Mouse (Mus musculus) forebrain, embryonic 13.5 days (tissue): ENCODE measurements around the gene Ces1b. TPM values are rescaled to one million over a fixed set of nuclear protein-coding genes. Genes with fewer than 3 reads are reported as not detected.

Source experiments
- ATAC-seq: fragments of 200-750 bp; cut with Nextera tagmentation; 2 replicates; pipeline ENCODE4 v1.8.0; 2017
- H3K27ac ChIP-seq: fragments of 300-500 bp; sonication (generic); 2 replicates; pipeline ENCODE4 v1.5.1; 2015; ENCODE audit warnings: inconsistent platforms, mild to moderate bottlenecking, moderate library complexity
- H3K27me3 ChIP-seq: fragments of 300-500 bp; sonication (generic); 2 replicates; pipeline ENCODE4 v1.6.1; 2015; ENCODE audit warnings: mild to moderate bottlenecking, inconsistent platforms
- H3K36me3 ChIP-seq: fragments of 300-500 bp; sonication (generic); 2 replicates; pipeline ENCODE4 v1.6.1; 2015; ENCODE audit warnings: mild to moderate bottlenecking, inconsistent platforms; ENCODE audit not compliant: poor library complexity, severe bottlenecking
- H3K4me1 ChIP-seq: fragments of 300-500 bp; sonication (generic); 2 replicates; pipeline ENCODE4 v1.6.1; 2015; ENCODE audit warnings: inconsistent platforms
- H3K4me2 ChIP-seq: fragments of 300-500 bp; sonication (generic); 2 replicates; pipeline ENCODE4 v1.6.1; 2015; ENCODE audit warnings: inconsistent platforms, mild to moderate bottlenecking, moderate library complexity
- H3K4me3 ChIP-seq: fragments of 300-500 bp; sonication (generic); 2 replicates; pipeline ENCODE4 v1.5.1; 2015; ENCODE audit warnings: mild to moderate bottlenecking, inconsistent platforms
- H3K9ac ChIP-seq: fragments of 300-500 bp; sonication (generic); 2 replicates; pipeline ENCODE4 v1.6.1; 2015; ENCODE audit warnings: mild to moderate bottlenecking, inconsistent platforms
- H3K9me3 ChIP-seq: fragments of 300-500 bp; sonication (generic); replicated peaks from 2 replicates; pipeline ENCODE4 v1.6.1; 2016; ENCODE audit warnings: inconsistent platforms
- WGBS: fragments of 180-500 bp; shearing (Covaris S2); methylation state at CpG from one replicate; pipeline ENCODE4 v1.1.7; 2015; 5-methylcytosine and 5-hydroxymethylcytosine counted together
- polyA plus RNA-seq: library from polyadenylated mRNA; unstranded; fragments of >200 nt; fragmentation: Nextera tagmentation; extraction: Ambion mirVana; gene quantifications from 2 replicates; pipeline ENCODE4 v1.2.1, GENCODE M21; 2015

The Ces1b gene
- polyA plus RNA-seq = not detected in 2 replicates

DNA sequence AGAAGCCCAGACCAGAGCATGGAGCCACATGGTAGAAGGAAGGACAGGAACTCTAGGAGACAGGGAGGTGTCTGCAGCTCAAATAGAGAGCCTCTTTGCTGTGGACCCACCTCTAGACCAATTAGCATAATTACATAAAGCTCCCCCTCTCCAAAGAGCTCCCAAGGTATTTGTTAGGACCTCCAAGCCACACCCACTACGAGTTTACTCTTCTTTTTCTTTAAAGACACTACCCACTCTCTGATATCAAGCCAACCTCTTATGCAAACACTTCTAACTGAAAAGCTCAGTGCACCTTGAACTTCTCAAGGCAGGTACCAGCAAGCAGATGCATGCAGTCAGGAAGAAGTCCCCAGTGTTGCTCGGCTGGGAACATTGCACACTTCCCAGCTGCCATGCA is at the start of gene Ces1b:
Gene Ces1b, minus strand, starts transcription at position 131 of the 400 bp plus-strand sequence.
- no peak within 1 kb of the TSS for H3K27ac ChIP-seq
- no peaks in the 10 kb centered on the region for H3K4me1 ChIP-seq
- no peaks in the 10 kb centered on the region for H3K9me3 ChIP-seq
- H3K4me3 ChIP-seq = no peak within 1 kb of the TSS
- H3K27me3 ChIP-seq = no peaks in the 10 kb centered on the region
- no peak for ATAC-seq
- no peaks in the 10 kb centered on the region for H3K36me3 ChIP-seq
- no peak within 1 kb of the TSS for H3K4me2 ChIP-seq
- H3K9ac ChIP-seq = no peak within 1 kb of the TSS
- WGBS = 78% methylated on average over 2 of the region's 2 CpGs

- H3K27me3 ChIP-seq = no peaks in the 10 kb centered on the region
- 90% methylated on average over 2 of the region's 2 CpGs for WGBS
- H3K4me1 ChIP-seq = no peaks in the 10 kb centered on the region
- no peak overlapping the region for H3K4me2 ChIP-seq
- no peak overlapping the region for H3K27ac ChIP-seq
- no peaks in the 10 kb centered on the region for H3K36me3 ChIP-seq
- H3K9ac ChIP-seq = no peak overlapping the region
- H3K9me3 ChIP-seq = no peaks in the 10 kb centered on the region
- no peak overlapping the region for H3K4me3 ChIP-seq
- no peak for ATAC-seq
Measured at GRCm38 (mm10) chr8:93126476-93126875, 46.7 kb upstream of the Ces1b start.

DNA sequence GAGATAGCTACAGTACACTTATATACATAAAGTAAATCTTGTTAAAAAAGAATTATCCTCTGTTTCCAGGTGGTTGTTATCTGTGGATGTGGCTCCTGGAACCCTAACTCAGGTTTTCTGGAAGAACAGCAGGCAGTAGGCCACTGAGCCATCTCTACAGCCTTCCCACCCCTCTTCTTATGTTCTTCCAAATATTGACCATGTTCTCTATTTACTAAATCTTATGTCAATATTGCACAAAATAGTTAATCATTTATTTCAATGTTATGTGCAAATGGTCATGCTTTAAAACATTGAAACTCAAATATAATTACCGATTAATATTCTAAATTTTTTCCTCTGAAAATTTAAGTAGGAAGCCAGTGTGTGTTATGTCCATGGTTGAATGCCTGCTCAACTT is 42.2 kb upstream of the Ces1b start:
- no peak overlapping the region for H3K4me3 ChIP-seq
- H3K27ac ChIP-seq = no peak overlapping the region
- no peaks in the 10 kb centered on the region for H3K4me1 ChIP-seq
- no peak overlapping the region for H3K9ac ChIP-seq
- 93% methylated on average over 1 of the region's 1 CpGs for WGBS
- no peak for ATAC-seq
- no peak overlapping the region for H3K4me2 ChIP-seq
- H3K36me3 ChIP-seq = no peaks in the 10 kb centered on the region
- H3K9me3 ChIP-seq = no peaks in the 10 kb centered on the region
- no peaks in the 10 kb centered on the region for H3K27me3 ChIP-seq

DNA sequence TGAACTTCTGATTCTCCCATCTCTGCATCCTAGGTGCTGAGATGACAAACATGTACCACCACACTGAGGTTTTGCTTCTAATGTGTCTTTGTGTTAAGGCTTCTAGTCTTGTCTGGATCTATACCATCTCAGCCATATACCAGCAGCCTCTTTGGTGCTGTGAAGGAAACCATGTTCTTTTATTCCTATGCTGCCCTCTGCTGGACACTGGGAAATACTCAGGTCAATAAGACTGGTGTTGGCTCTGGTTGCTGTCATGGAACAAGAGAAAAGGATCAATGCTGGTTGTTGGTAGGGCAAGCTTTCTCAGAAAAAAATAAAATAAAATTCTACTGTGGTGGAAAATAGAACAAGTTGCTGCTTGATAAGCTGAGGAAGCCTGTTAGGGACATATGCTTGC is 15.6 kb upstream of the Ces1b start:
- H3K27ac ChIP-seq = no peak overlapping the region

GRCm38 (mm10) chr8:93091324-93091723 is 11.5 kb upstream of the Ces1b start:
- Histone ChIP-seq H3K27me3 (no peaks in the 10 kb centered on the region), H3K9me3 (no peaks in the 10 kb centered on the region), H3K36me3 (no peaks in the 10 kb centered on the region), H3K27ac (no peak overlapping the region), H3K9ac (no peak overlapping the region), H3K4me3 (no peak overlapping the region), H3K4me2 (no peak overlapping the region), H3K4me1 (0 out of 2 replicates have a peak, but pooled peaks cover 7% of the 10 kb centered on the region)
- ATAC-seq = no peak
- WGBS = 50% methylated on average over 1 of the region's 1 CpGs

More for the DNA sequence above, 15.6 kb upstream of the Ces1b start:
- Histone ChIP-seq H3K27me3 (no peaks in the 10 kb centered on the region), H3K4me1 (no peaks in the 10 kb centered on the region), H3K4me3 (no peak overlapping the region), H3K9ac (no peak overlapping the region), H3K9me3 (no peaks in the 10 kb centered on the region), H3K4me2 (no peak overlapping the region), H3K36me3 (no peaks in the 10 kb centered on the region)
- ATAC-seq = no peak

DNA sequence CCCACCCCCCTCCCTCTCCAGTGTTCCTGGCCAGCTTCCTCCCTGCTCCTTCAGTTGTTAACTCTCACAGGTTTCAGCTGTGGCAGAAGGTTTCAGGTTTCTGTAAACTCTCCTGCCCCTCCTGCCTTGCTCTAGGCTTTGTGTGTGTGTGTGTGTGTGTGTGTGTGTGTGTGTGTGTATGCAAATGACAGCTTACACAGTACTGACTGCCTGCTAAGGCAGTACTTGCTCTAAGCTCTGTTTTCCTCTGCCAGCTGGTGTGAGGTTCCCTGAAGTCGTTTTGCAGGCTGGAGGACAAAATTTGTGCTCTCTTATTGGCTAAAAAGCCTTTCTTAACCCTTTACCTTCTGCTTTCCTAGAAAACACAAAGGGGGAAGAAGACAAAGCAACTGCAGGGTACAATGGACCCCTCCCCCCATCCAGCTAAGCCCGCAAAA is 8.9 kb upstream of the Ces1b start:
- Histone ChIP-seq H3K36me3 (no peaks in the 10 kb centered on the region), H3K9me3 (no peaks in the 10 kb centered on the region), H3K27ac (no peak overlapping the region), H3K4me3 (no peak overlapping the region), H3K4me2 (no peak overlapping the region), H3K9ac (no peak overlapping the region), H3K4me1 (0 out of 2 replicates have a peak, but pooled peaks cover 7% of the 10 kb centered on the region), H3K27me3 (no peaks in the 10 kb centered on the region)
- WGBS = 4% methylated on average over 2 of the region's 2 CpGs
- ATAC-seq = peak; percentile 61; the same call in 1 of the 2 replicates

GRCm38 (mm10) chr8:93088193-93088592 is 8.4 kb upstream of the Ces1b start:
- Histone ChIP-seq H3K27ac (no peak overlapping the region), H3K9ac (no peak overlapping the region), H3K27me3 (no peaks in the 10 kb centered on the region), H3K4me1 (0 out of 2 replicates have a peak, but pooled peaks cover 7% of the 10 kb centered on the region), H3K4me2 (no peak overlapping the region), H3K36me3 (no peaks in the 10 kb centered on the region), H3K4me3 (no peak overlapping the region), H3K9me3 (no peaks in the 10 kb centered on the region)
- ATAC-seq = no peak
- 27% methylated on average over 7 of the region's 7 CpGs for WGBS

GRCm38 (mm10) chr8:93075251-93075650 is 4.6 kb downstream of the Ces1b start:
- H3K27me3 ChIP-seq = no peaks in the 10 kb centered on the region
- H3K27ac ChIP-seq = no peak overlapping the region
- H3K36me3 ChIP-seq = no peaks in the 10 kb centered on the region
- WGBS = 92% methylated on average over 4 of the region's 4 CpGs
- H3K9me3 ChIP-seq = no peaks in the 10 kb centered on the region
- H3K4me1 ChIP-seq = no peaks in the 10 kb centered on the region
- no peak overlapping the region for H3K4me2 ChIP-seq
- no peak overlapping the region for H3K9ac ChIP-seq
- no peak for ATAC-seq
- H3K4me3 ChIP-seq = no peak overlapping the region

DNA sequence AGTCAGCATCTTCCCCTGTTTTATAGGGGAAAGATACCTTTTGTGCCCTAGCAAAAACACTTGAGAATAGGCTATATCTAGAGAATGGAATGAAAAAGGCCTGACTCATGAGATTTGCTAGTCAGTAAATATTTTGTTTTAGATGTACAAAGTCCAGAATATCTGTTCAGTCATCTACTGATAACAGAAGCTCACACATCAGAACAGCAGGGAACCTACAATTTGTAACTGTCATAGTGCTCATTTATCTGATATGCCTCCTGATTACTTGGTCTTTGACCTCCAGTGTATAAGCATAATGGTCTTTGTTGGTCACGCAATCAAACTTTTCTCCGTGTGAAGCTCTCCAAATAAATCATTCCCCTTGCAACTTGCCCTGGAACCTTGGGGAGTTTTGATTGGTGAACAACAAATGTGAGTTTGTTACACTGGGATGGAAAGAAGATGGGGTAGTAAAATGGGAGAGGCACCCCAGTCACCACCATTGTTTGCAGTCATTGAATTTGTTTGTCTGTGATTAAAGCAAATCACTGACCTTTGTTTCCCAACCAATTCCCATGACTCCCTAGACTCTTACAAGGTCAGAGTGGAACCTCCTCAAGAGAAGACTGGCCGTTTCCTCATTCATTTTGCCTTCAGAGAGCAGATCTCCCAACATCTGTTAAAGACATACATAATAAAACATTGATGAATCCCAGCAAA is 16.2 kb downstream of the Ces1b start:
- Histone ChIP-seq H3K4me3 (no peak overlapping the region), H3K9me3 (no peaks in the 10 kb centered on the region), H3K27me3 (no peaks in the 10 kb centered on the region), H3K4me1 (no peaks in the 10 kb centered on the region), H3K4me2 (no peak overlapping the region), H3K9ac (no peak overlapping the region), H3K36me3 (no peaks in the 10 kb centered on the region), H3K27ac (no peak overlapping the region)
- WGBS = 68% methylated on average over 3 of the region's 3 CpGs
- no peak for ATAC-seq

GRCm38 (mm10) chr8:93059185-93059584 is 20.6 kb downstream of the Ces1b start:
- no peak overlapping the region for H3K4me2 ChIP-seq
- ATAC-seq = no peak
- no peak overlapping the region for H3K4me3 ChIP-seq
- WGBS = 14% methylated on average over 2 of the region's 2 CpGs
- no peaks in the 10 kb centered on the region for H3K27me3 ChIP-seq
- no peak overlapping the region for H3K27ac ChIP-seq
- H3K9me3 ChIP-seq = no peaks in the 10 kb centered on the region
- H3K9ac ChIP-seq = no peak overlapping the region
- H3K4me1 ChIP-seq = no peaks in the 10 kb centered on the region
- H3K36me3 ChIP-seq = no peaks in the 10 kb centered on the region

- ATAC-seq = no peak
- H3K36me3 ChIP-seq = no peaks in the 10 kb centered on the region
- no peak overlapping the region for H3K9ac ChIP-seq
- no peak overlapping the region for H3K4me3 ChIP-seq
- no peaks in the 10 kb centered on the region for H3K9me3 ChIP-seq
- H3K4me2 ChIP-seq = no peak overlapping the region
- no peaks in the 10 kb centered on the region for H3K27me3 ChIP-seq
- no peaks in the 10 kb centered on the region for H3K4me1 ChIP-seq
- 61% methylated on average over 2 of the region's 2 CpGs for WGBS
- H3K27ac ChIP-seq = no peak overlapping the region
Measured at GRCm38 (mm10) chr8:93055238-93055637, 24.6 kb downstream of the Ces1b start.

- 70% methylated on average over 4 of the region's 4 CpGs for WGBS
Measured at GRCm38 (mm10) chr8:93048510-93049416, 31.1 kb downstream of the Ces1b start.

More at GRCm38 (mm10) chr8:93048510-93049416, 31.1 kb downstream of the Ces1b start:
- H3K9me3 ChIP-seq = no peaks in the 10 kb centered on the region
- H3K4me3 ChIP-seq = no peak overlapping the region
- no peak overlapping the region for H3K27ac ChIP-seq
- no peak overlapping the region for H3K4me2 ChIP-seq
- no peak for ATAC-seq
- H3K9ac ChIP-seq = no peak overlapping the region
- no peaks in the 10 kb centered on the region for H3K36me3 ChIP-seq
- no peaks in the 10 kb centered on the region for H3K4me1 ChIP-seq
- no peaks in the 10 kb centered on the region for H3K27me3 ChIP-seq
